Mouse (Mus musculus): ENCODE measurements around the gene Rsrc1. TPM values are rescaled to one million over a fixed set of nuclear protein-coding genes. Genes with fewer than 3 reads are reported as not detected.
"Not testable (repeated sequence)": the region's sequence is repeated elsewhere in the genome, so short reads cannot be mapped to it uniquely, and the experiment has no call there.

The Rsrc1 gene
- polyA plus RNA-seq, 1 experiment from 2014 or later = 44.6 TPM

- no peaks in the 10 kb centered on the region for H3K4me1 ChIP-seq (replicated peaks)
- no peak overlapping the region for H3K9ac ChIP-seq (replicated peaks)
- no peak overlapping the region for H3K27ac ChIP-seq
- no peak overlapping the region for H3K4me2 ChIP-seq (replicated peaks)
- no peaks in the 10 kb centered on the region for H3K36me3 ChIP-seq
- 0 out of 2 replicates have a peak, but pooled peaks cover 3% of the 10 kb centered on the region for H3K9me3 ChIP-seq
- no peaks in the 10 kb centered on the region for H3K27me3 ChIP-seq
- H3K4me3 ChIP-seq (replicated peaks) = no peak overlapping the region
- ATAC-seq = no peak
- 89% methylated on average over 1 of the region's 1 CpGs for WGBS
Observed at GRCm38 (mm10) chr3:67146280-67146679, 165.1 kb downstream of the Rsrc1 start.

GRCm38 (mm10) chr3:67147246-67147645 lies 166.1 kb downstream of the Rsrc1 start:
- 8% methylated on average over 3 of the region's 3 CpGs for WGBS
- Histone ChIP-seq H3K4me1 (replicated peaks) (no peaks in the 10 kb centered on the region), H3K27ac (no peak overlapping the region), H3K9ac (replicated peaks) (no peak overlapping the region), H3K4me3 (replicated peaks) (no peak overlapping the region), H3K36me3 (no peaks in the 10 kb centered on the region), H3K9me3 (0 out of 2 replicates have a peak, but pooled peaks cover 3% of the 10 kb centered on the region), H3K27me3 (no peaks in the 10 kb centered on the region), H3K4me2 (replicated peaks) (no peak overlapping the region)
- ATAC-seq = 0 out of 2 replicates have a peak, but pooled peaks have one; percentile 55

- Histone ChIP-seq H3K4me1 (replicated peaks) (no peaks in the 10 kb centered on the region), H3K36me3 (no peaks in the 10 kb centered on the region), H3K27me3 (no peaks in the 10 kb centered on the region), H3K9me3 (no peaks in the 10 kb centered on the region), H3K27ac (no peak overlapping the region), H3K9ac (replicated peaks) (no peak overlapping the region), H3K4me3 (replicated peaks) (no peak overlapping the region), H3K4me2 (replicated peaks) (no peak overlapping the region)
- no peak for ATAC-seq
- 41% methylated on average over 3 of the region's 3 CpGs for WGBS
Observed at GRCm38 (mm10) chr3:67197179-67197578, 216.0 kb downstream of the Rsrc1 start.

GRCm38 (mm10) chr3:67213047-67213457 lies 231.9 kb downstream of the Rsrc1 start:
- peak; percentile 82 for ATAC-seq
- WGBS = 37% methylated on average over 1 of the region's 1 CpGs
- H3K4me1 ChIP-seq (replicated peaks) = peaks cover 6% of the 10 kb centered on the region
- H3K4me2 ChIP-seq (replicated peaks) = no peak overlapping the region
- no peaks in the 10 kb centered on the region for H3K9me3 ChIP-seq
- H3K9ac ChIP-seq (replicated peaks) = no peak overlapping the region
- H3K27me3 ChIP-seq = no peaks in the 10 kb centered on the region
- H3K27ac ChIP-seq = peak overlapping the region; percentile 15; the same call in 1 of the 2 replicates
- H3K36me3 ChIP-seq = no peaks in the 10 kb centered on the region
- H3K4me3 ChIP-seq (replicated peaks) = no peak overlapping the region

- Histone ChIP-seq H3K4me2 (replicated peaks) (no peak overlapping the region), H3K27ac (no peak overlapping the region), H3K4me1 (replicated peaks) (peaks cover 8% of the 10 kb centered on the region; the same call in 1 of the 2 replicates), H3K27me3 (no peaks in the 10 kb centered on the region), H3K9ac (replicated peaks) (no peak overlapping the region), H3K36me3 (no peaks in the 10 kb centered on the region), H3K9me3 (no peaks in the 10 kb centered on the region), H3K4me3 (replicated peaks) (no peak overlapping the region)
- WGBS = 24% methylated on average over 3 of the region's 3 CpGs
- ATAC-seq = no peak
Observed at GRCm38 (mm10) chr3:67232617-67233241, 251.5 kb downstream of the Rsrc1 start.

- not testable (repeated sequence) for H3K4me2 ChIP-seq (replicated peaks); H3K9ac ChIP-seq (replicated peaks); H3K4me3 ChIP-seq (replicated peaks); H3K27ac ChIP-seq; H3K36me3 ChIP-seq; H3K27me3 ChIP-seq; H3K9me3 ChIP-seq; ATAC-seq; H3K4me1 ChIP-seq (replicated peaks)
- 95% methylated on average over 10 of the region's 10 CpGs for whole genome bisulfite sequencing
Observed at GRCm38 (mm10) chr3:67242451-67242850, 261.3 kb downstream of the Rsrc1 start.

- no peak for ATAC-seq
- Histone ChIP-seq H3K36me3 (no peaks in the 10 kb centered on the region), H3K4me1 (replicated peaks) (peaks cover 6% of the 10 kb centered on the region), H3K4me2 (replicated peaks) (no peak overlapping the region), H3K27me3 (no peaks in the 10 kb centered on the region), H3K9ac (replicated peaks) (no peak overlapping the region), H3K27ac (no peak overlapping the region), H3K4me3 (replicated peaks) (no peak overlapping the region), H3K9me3 (no peaks in the 10 kb centered on the region)
- WGBS = 73% methylated on average over 3 of the region's 3 CpGs
Observed at GRCm38 (mm10) chr3:67267448-67267847, 286.3 kb downstream of the Rsrc1 start.

- Histone ChIP-seq H3K4me1 (replicated peaks) (peaks cover 3% of the 10 kb centered on the region; the same call in 1 of the 2 replicates), H3K27me3 (no peaks in the 10 kb centered on the region), H3K4me3 (replicated peaks) (no peak overlapping the region), H3K9me3 (no peaks in the 10 kb centered on the region), H3K4me2 (replicated peaks) (no peak overlapping the region), H3K9ac (replicated peaks) (no peak overlapping the region), H3K27ac (no peak overlapping the region), H3K36me3 (no peaks in the 10 kb centered on the region)
- no peak for ATAC-seq
- 81% methylated on average over 4 of the region's 4 CpGs for WGBS
Observed at GRCm38 (mm10) chr3:67279781-67280180, 298.6 kb downstream of the Rsrc1 start.

- WGBS = 88% methylated on average over 3 of the region's 3 CpGs
Observed at GRCm38 (mm10) chr3:67280247-67280646, 299.1 kb downstream of the Rsrc1 start.

GRCm38 (mm10) chr3:67284039-67284438 lies 302.8 kb downstream of the Rsrc1 start:
- H3K4me2 ChIP-seq (replicated peaks) = no peak overlapping the region
- no peak overlapping the region for H3K4me3 ChIP-seq (replicated peaks)
- peaks cover 3% of the 10 kb centered on the region; the same call in 1 of the 2 replicates for H3K4me1 ChIP-seq (replicated peaks)
- 0 out of 2 replicates have a peak overlapping the region, but pooled peaks have one; percentile 2 for H3K27ac ChIP-seq
- H3K27me3 ChIP-seq = no peaks in the 10 kb centered on the region
- no peaks in the 10 kb centered on the region for H3K36me3 ChIP-seq
- H3K9ac ChIP-seq (replicated peaks) = no peak overlapping the region
- H3K9me3 ChIP-seq = no peaks in the 10 kb centered on the region
- no peak for ATAC-seq
- WGBS = 76% methylated on average over 1 of the region's 1 CpGs

More at GRCm38 (mm10) chr3:67280247-67280646, 299.1 kb downstream of the Rsrc1 start:
- Histone ChIP-seq H3K4me1 (replicated peaks) (peaks cover 3% of the 10 kb centered on the region; the same call in 1 of the 2 replicates), H3K9me3 (no peaks in the 10 kb centered on the region), H3K4me3 (replicated peaks) (no peak overlapping the region), H3K9ac (replicated peaks) (no peak overlapping the region), H3K36me3 (no peaks in the 10 kb centered on the region), H3K4me2 (replicated peaks) (no peak overlapping the region), H3K27me3 (no peaks in the 10 kb centered on the region), H3K27ac (no peak overlapping the region)
- ATAC-seq = no peak

GRCm38 (mm10) chr3:67284848-67285247 lies 303.7 kb downstream of the Rsrc1 start:
- WGBS = 71% methylated on average over 4 of the region's 4 CpGs
- no peak overlapping the region for H3K27ac ChIP-seq
- H3K4me2 ChIP-seq (replicated peaks) = no peak overlapping the region
- ATAC-seq = no peak
- peaks cover 3% of the 10 kb centered on the region; the same call in 1 of the 2 replicates for H3K4me1 ChIP-seq (replicated peaks)
- no peak overlapping the region for H3K4me3 ChIP-seq (replicated peaks)
- H3K9ac ChIP-seq (replicated peaks) = no peak overlapping the region
- H3K9me3 ChIP-seq = no peaks in the 10 kb centered on the region
- no peaks in the 10 kb centered on the region for H3K36me3 ChIP-seq
- H3K27me3 ChIP-seq = no peaks in the 10 kb centered on the region

- no peak overlapping the region for H3K27ac ChIP-seq
- H3K9ac ChIP-seq (replicated peaks) = no peak overlapping the region
- WGBS = 80% methylated on average over 7 of the region's 7 CpGs
- no peaks in the 10 kb centered on the region for H3K27me3 ChIP-seq
- no peak overlapping the region for H3K4me2 ChIP-seq (replicated peaks)
- no peaks in the 10 kb centered on the region for H3K9me3 ChIP-seq
- H3K4me3 ChIP-seq (replicated peaks) = no peak overlapping the region
- peaks cover 3% of the 10 kb centered on the region; the same call in 1 of the 2 replicates for H3K4me1 ChIP-seq (replicated peaks)
- no peaks in the 10 kb centered on the region for H3K36me3 ChIP-seq
- ATAC-seq = no peak
Observed at GRCm38 (mm10) chr3:67288664-67289063, 307.5 kb downstream of the Rsrc1 start.

- Histone ChIP-seq H3K36me3 (no peaks in the 10 kb centered on the region), H3K27me3 (no peaks in the 10 kb centered on the region), H3K4me3 (replicated peaks) (no peak overlapping the region), H3K9ac (replicated peaks) (no peak overlapping the region), H3K27ac (no peak overlapping the region), H3K4me1 (replicated peaks) (no peaks in the 10 kb centered on the region), H3K9me3 (no peaks in the 10 kb centered on the region), H3K4me2 (replicated peaks) (no peak overlapping the region)
- 77% methylated on average over 6 of the region's 6 CpGs for WGBS
- no peak for ATAC-seq
Observed at GRCm38 (mm10) chr3:67289482-67289881, 308.3 kb downstream of the Rsrc1 start.

Measured in midbrain, embryonic 13.5 days (tissue).